Mouse (Mus musculus): ENCODE results near the gene Trmt1. TPM values are rescaled to one million over a fixed set of nuclear protein-coding genes. Genes with fewer than 3 reads are reported as not detected.

The Trmt1 gene
- polyA plus RNA-seq, 1 experiment from 2014 or later: 71.2 TPM

GRCm38 (mm10) chr8:84650213-84650612 lies 35.9 kb upstream of the Trmt1 start:
- 38% methylated on average over 3 of the region's 3 CpGs for WGBS
- H3K27me3 ChIP-seq (replicated peaks; ENCODE audit: low read depth, poor library complexity, severe bottlenecking): no peaks in the 10 kb centered on the region
- H3K4me1 ChIP-seq: peaks cover 47% of the 10 kb centered on the region
- peak overlapping the region; percentile 81 for H3K27ac ChIP-seq (replicated peaks)
- DNase-seq (ENCODE audit: low spot score): no peak
- no peaks in the 10 kb centered on the region for H3K36me3 ChIP-seq (replicated peaks)
- no peak overlapping the region; the same call in 1 of the 2 replicates for H3K4me3 ChIP-seq
- H3K9me3 ChIP-seq: no peaks in the 10 kb centered on the region

- Histone ChIP-seq H3K4me1 (peaks cover 62% of the 10 kb centered on the region), H3K27ac (replicated peaks) (peak overlapping the region; percentile 75), H3K4me3 (peak overlapping the region; percentile 16; the same call in 1 of the 2 replicates), H3K27me3 (replicated peaks; ENCODE audit: low read depth, poor library complexity, severe bottlenecking) (no peaks in the 10 kb centered on the region), H3K36me3 (replicated peaks) (no peaks in the 10 kb centered on the region), H3K9me3 (no peaks in the 10 kb centered on the region)
- 55% methylated on average over 9 of the region's 9 CpGs for WGBS
- DNase-seq (ENCODE audit: low spot score): no peak
Measured at GRCm38 (mm10) chr8:84653092-84653631, 32.9 kb upstream of the Trmt1 start.

GRCm38 (mm10) chr8:84654597-84654996 lies 31.5 kb upstream of the Trmt1 start:
- no peaks in the 10 kb centered on the region for H3K36me3 ChIP-seq (replicated peaks)
- no peaks in the 10 kb centered on the region for H3K27me3 ChIP-seq (replicated peaks; ENCODE audit: low read depth, poor library complexity, severe bottlenecking)
- no peaks in the 10 kb centered on the region for H3K9me3 ChIP-seq
- peaks cover 76% of the 10 kb centered on the region for H3K4me1 ChIP-seq
- peak overlapping the region; percentile 59; the same call in 1 of the 2 replicates for H3K4me3 ChIP-seq
- 25% methylated on average over 4 of the region's 4 CpGs for WGBS
- DNase-seq (ENCODE audit: low spot score): peak; percentile 67
- H3K27ac ChIP-seq (replicated peaks): peak overlapping the region; percentile 97

- DNase-seq (ENCODE audit: low spot score): peak; percentile 93
- Histone ChIP-seq H3K4me1 (peaks cover 79% of the 10 kb centered on the region), H3K27ac (replicated peaks) (peak overlapping the region; percentile 97), H3K4me3 (peak overlapping the region; percentile 59), H3K27me3 (replicated peaks; ENCODE audit: low read depth, poor library complexity, severe bottlenecking) (no peaks in the 10 kb centered on the region), H3K9me3 (no peaks in the 10 kb centered on the region), H3K36me3 (replicated peaks) (no peaks in the 10 kb centered on the region)
- WGBS: under 1% methylated on average over 15 of the region's 15 CpGs
Measured at GRCm38 (mm10) chr8:84655336-84656190, 30.5 kb upstream of the Trmt1 start.

GRCm38 (mm10) chr8:84656191-84656525 lies 29.9 kb upstream of the Trmt1 start:
- Histone ChIP-seq H3K9me3 (no peaks in the 10 kb centered on the region), H3K36me3 (replicated peaks) (no peaks in the 10 kb centered on the region), H3K4me3 (peak overlapping the region; percentile 59), H3K27ac (replicated peaks) (peak overlapping the region; percentile 97), H3K4me1 (peaks cover 77% of the 10 kb centered on the region), H3K27me3 (replicated peaks; ENCODE audit: low read depth, poor library complexity, severe bottlenecking) (no peaks in the 10 kb centered on the region)
- peak; percentile 96 for DNase-seq (ENCODE audit: low spot score)
- 1% methylated on average over 10 of the region's 10 CpGs for WGBS

GRCm38 (mm10) chr8:84656641-84657126 lies 29.4 kb upstream of the Trmt1 start:
- WGBS: 0% methylated on average over 23 of the region's 23 CpGs

GRCm38 (mm10) chr8:84657203-84657602 lies 28.9 kb upstream of the Trmt1 start:
- H3K36me3 ChIP-seq (replicated peaks): peaks cover 4% of the 10 kb centered on the region; the same call in 1 of the 2 replicates
- H3K4me1 ChIP-seq: peaks cover 75% of the 10 kb centered on the region
- no peak for DNase-seq (ENCODE audit: low spot score)
- no peaks in the 10 kb centered on the region for H3K9me3 ChIP-seq
- H3K4me3 ChIP-seq: peak overlapping the region; percentile 59
- H3K27ac ChIP-seq (replicated peaks): peak overlapping the region; percentile 97
- H3K27me3 ChIP-seq (replicated peaks; ENCODE audit: low read depth, poor library complexity, severe bottlenecking): no peaks in the 10 kb centered on the region

More at GRCm38 (mm10) chr8:84656641-84657126, 29.4 kb upstream of the Trmt1 start:
- H3K27ac ChIP-seq (replicated peaks): peak overlapping the region; percentile 97
- no peaks in the 10 kb centered on the region for H3K9me3 ChIP-seq
- peak overlapping the region; percentile 59 for H3K4me3 ChIP-seq
- no peaks in the 10 kb centered on the region for H3K27me3 ChIP-seq (replicated peaks; ENCODE audit: low read depth, poor library complexity, severe bottlenecking)
- H3K36me3 ChIP-seq (replicated peaks): peaks cover 3% of the 10 kb centered on the region; the same call in 1 of the 2 replicates
- DNase-seq (ENCODE audit: low spot score): peak; percentile 90
- peaks cover 75% of the 10 kb centered on the region for H3K4me1 ChIP-seq

GRCm38 (mm10) chr8:84657680-84658079 lies 28.4 kb upstream of the Trmt1 start:
- 33% methylated on average over 4 of the region's 4 CpGs for WGBS
- DNase-seq (ENCODE audit: low spot score): no peak
- Histone ChIP-seq H3K36me3 (replicated peaks) (peaks cover 4% of the 10 kb centered on the region; the same call in 1 of the 2 replicates), H3K9me3 (no peaks in the 10 kb centered on the region), H3K4me1 (peaks cover 75% of the 10 kb centered on the region), H3K4me3 (peak overlapping the region; percentile 59), H3K27ac (replicated peaks) (peak overlapping the region; percentile 97), H3K27me3 (replicated peaks; ENCODE audit: low read depth, poor library complexity, severe bottlenecking) (no peaks in the 10 kb centered on the region)

- peak overlapping the region; percentile 96 for H3K27ac ChIP-seq (replicated peaks)
- H3K36me3 ChIP-seq (replicated peaks): peaks cover 4% of the 10 kb centered on the region; the same call in 1 of the 2 replicates
- DNase-seq (ENCODE audit: low spot score): no peak
- peak overlapping the region; percentile 99 for H3K4me3 ChIP-seq
- WGBS: 71% methylated on average over 1 of the region's 1 CpGs
- H3K27me3 ChIP-seq (replicated peaks; ENCODE audit: low read depth, poor library complexity, severe bottlenecking): no peaks in the 10 kb centered on the region
- H3K4me1 ChIP-seq: peaks cover 75% of the 10 kb centered on the region
- H3K9me3 ChIP-seq: no peaks in the 10 kb centered on the region
Measured at GRCm38 (mm10) chr8:84658951-84659350, 27.2 kb upstream of the Trmt1 start.

- peak overlapping the region; percentile 99 for H3K4me3 ChIP-seq
- WGBS: under 1% methylated on average over 33 of the region's 33 CpGs
- DNase-seq (ENCODE audit: low spot score): peak; percentile 86
- H3K27ac ChIP-seq (replicated peaks): peak overlapping the region; percentile 96
- H3K27me3 ChIP-seq (replicated peaks; ENCODE audit: low read depth, poor library complexity, severe bottlenecking): no peaks in the 10 kb centered on the region
- H3K9me3 ChIP-seq: no peaks in the 10 kb centered on the region
- peaks cover 4% of the 10 kb centered on the region; the same call in 1 of the 2 replicates for H3K36me3 ChIP-seq (replicated peaks)
- peaks cover 67% of the 10 kb centered on the region for H3K4me1 ChIP-seq
Measured at GRCm38 (mm10) chr8:84659936-84660818, 25.9 kb upstream of the Trmt1 start.

GRCm38 (mm10) chr8:84660819-84661457 lies 25.2 kb upstream of the Trmt1 start:
- no peaks in the 10 kb centered on the region for H3K27me3 ChIP-seq (replicated peaks; ENCODE audit: low read depth, poor library complexity, severe bottlenecking)
- H3K27ac ChIP-seq (replicated peaks): peak overlapping the region; percentile 96
- peaks cover 67% of the 10 kb centered on the region for H3K4me1 ChIP-seq
- under 1% methylated on average over 20 of the region's 20 CpGs for WGBS
- H3K36me3 ChIP-seq (replicated peaks): peaks cover 4% of the 10 kb centered on the region; the same call in 1 of the 2 replicates
- peak; percentile 85 for DNase-seq (ENCODE audit: low spot score)
- peak overlapping the region; percentile 99 for H3K4me3 ChIP-seq
- no peaks in the 10 kb centered on the region for H3K9me3 ChIP-seq
